Comparison of ENCODE assay signal across 15 mouse cellular contexts in genomic region chr10:46072550-46073470, GRCm38 (mm10).
DNase-seq lines count a peak whose midpoint lies in the region; ATAC-seq and TF ChIP-seq lines count a peak whose summit lies in the region.
"Had no signal": no experiment of that assay in that cellular context is flagged by ENCODE, and none has a peak within 500 bp of the region (broad histone marks: within the 10 kb centered on the region; RNA-seq: fewer than 3 reads in every experiment).

No protein-coding gene starts in this region.

- TF ChIP-seq POLR2A in brain, embryonic 14.5 days (IDR thresholded peaks at IDR 0.05; ENCODE audit: borderline replicate concordance, extremely low read depth, insufficient read depth, insufficient read length, poor library complexity, severe bottlenecking): no peak

- H3K9me3 ChIP-seq in hindbrain, embryonic 14.5 days (ENCODE audit: control insufficient read depth, low read length): no peaks in the 10 kb centered on the region
- no peaks in the 10 kb centered on the region for H3K9me3 ChIP-seq in midbrain, postnatal 0 days (ENCODE audit: low read length)
- H3K9me3 ChIP-seq: heart, embryonic 15.5 days; limb, embryonic 15.5 days; lung, embryonic 15.5 days had no signal

- DNase-seq in MN1 (ENCODE audit: low spot score): peak; percentile 39
- DNase-seq in brain, embryonic 14.5 days (ENCODE audit: low read depth): peak; percentile 65
- DNase-seq in hindbrain, embryonic 14.5 days (ENCODE audit: low spot score): no peak
- DNase-seq in midbrain, postnatal 0 days (ENCODE audit: low spot score): peak; percentile 77
- DNase-seq in ovary, adult 18-20 months (ENCODE audit: low spot score): no peak
- DNase-seq in left cerebral cortex, postnatal 14 days (ENCODE audit: low spot score in 2 of 2): no peak
- DNase-seq in adipocyte (ENCODE audit: low spot score): no peak
- DNase-seq: adrenal gland, postnatal 36 days; cerebellum, adult 11-12 months; spleen, adult 18-20 months had no signal

- H3K27ac ChIP-seq in hindbrain, embryonic 14.5 days: peak overlapping the region; percentile 72
- H3K27ac ChIP-seq in midbrain, postnatal 0 days (ENCODE audit: low read depth, low read length): no peak overlapping the region
- H3K27ac ChIP-seq: heart, embryonic 15.5 days; kidney, postnatal 0 days; limb, embryonic 15.5 days; lung, embryonic 15.5 days; stomach, postnatal 0 days had no signal

- intact Hi-C loops in left cerebral cortex, postnatal 14 days (cut with DNase I): no loop called here

- WGBS in hindbrain, embryonic 14.5 days: 46% methylated on average over 16 of the region's 16 CpGs
- 55% methylated on average over 16 of the region's 16 CpGs for WGBS in midbrain, postnatal 0 days

- no peak for TF ChIP-seq CTCF in brain, embryonic 14.5 days (IDR thresholded peaks at IDR 0.05; ENCODE audit: borderline replicate concordance, extremely low read depth, insufficient read depth, insufficient read length)
- no peak for TF ChIP-seq CTCF in midbrain, postnatal 0 days (IDR thresholded peaks at IDR 0.05)

- no peaks in the 10 kb centered on the region for H3K27me3 ChIP-seq in hindbrain, embryonic 14.5 days (ENCODE audit: control insufficient read depth, insufficient read depth, low read length)
- no peaks in the 10 kb centered on the region for H3K27me3 ChIP-seq in midbrain, postnatal 0 days (ENCODE audit: insufficient read depth, low read length)
- H3K27me3 ChIP-seq: heart, embryonic 15.5 days; limb, embryonic 15.5 days; lung, embryonic 15.5 days had no signal

- no peak overlapping the region for H3K9ac ChIP-seq in hindbrain, embryonic 14.5 days
- H3K9ac ChIP-seq in midbrain, postnatal 0 days (replicated peaks; ENCODE audit: low read length, poor library complexity, severe bottlenecking): no peak overlapping the region
- H3K9ac ChIP-seq: heart, embryonic 15.5 days; limb, embryonic 15.5 days; lung, embryonic 15.5 days had no signal

- H3K36me3 ChIP-seq in hindbrain, embryonic 14.5 days (replicated peaks; ENCODE audit: control insufficient read depth, insufficient read depth): no peaks in the 10 kb centered on the region
- H3K36me3 ChIP-seq in midbrain, postnatal 0 days (ENCODE audit: insufficient read depth, low read length): no peaks in the 10 kb centered on the region
- H3K36me3 ChIP-seq: heart, embryonic 15.5 days; limb, embryonic 15.5 days; lung, embryonic 15.5 days had no signal

- H3K4me2 ChIP-seq in hindbrain, embryonic 14.5 days (replicated peaks): peak overlapping the region; percentile 7; the same call in 1 of the 2 replicates
- no peak overlapping the region for H3K4me2 ChIP-seq in midbrain, postnatal 0 days (ENCODE audit: low read depth, low read length, poor library complexity, severe bottlenecking)
- H3K4me2 ChIP-seq: heart, embryonic 15.5 days; limb, embryonic 15.5 days; lung, embryonic 15.5 days had no signal

- H3K4me3 ChIP-seq in hindbrain, embryonic 14.5 days (replicated peaks; ENCODE audit: low read length): no peak overlapping the region
- H3K4me3 ChIP-seq in midbrain, postnatal 0 days (ENCODE audit: low read depth, low read length): no peak overlapping the region
- H3K4me3 ChIP-seq: heart, embryonic 15.5 days; limb, embryonic 15.5 days; lung, embryonic 15.5 days had no signal

- H3K4me1 ChIP-seq in hindbrain, embryonic 14.5 days (replicated peaks; ENCODE audit: control insufficient read depth, insufficient read depth, low read length): peaks cover 15% of the 10 kb centered on the region
- no peaks in the 10 kb centered on the region for H3K4me1 ChIP-seq in midbrain, postnatal 0 days (ENCODE audit: insufficient read depth, low read length)
- H3K4me1 ChIP-seq: limb, embryonic 15.5 days; lung, embryonic 15.5 days had no signal

- peak; percentile 37; the same call in 1 of the 2 replicates for ATAC-seq in hindbrain, embryonic 14.5 days (ENCODE audit: low FRiP score)
- ATAC-seq in midbrain, postnatal 0 days (ENCODE audit: low FRiP score): peak; percentile 49; the same call in 1 of the 2 replicates

Comparison
In these comparisons a context has a peak if more than half of its experiments do, and no peak if none do; other contexts are left out.
1. DNase-seq: peak in MN1 (single experiment), brain, embryonic 14.5 days (single experiment) and midbrain, postnatal 0 days (single experiment); none in hindbrain, embryonic 14.5 days (single experiment), ovary, adult 18-20 months (single experiment), left cerebral cortex, postnatal 14 days (0 of 2) and adipocyte (single experiment).